Mouse (Mus musculus) leukemia stem cell, adult 10-12 weeks (primary cell): ENCODE results near the gene Xlr4a. TPM values are rescaled to one million over a fixed set of nuclear protein-coding genes. Genes with fewer than 3 reads are reported as not detected.

Experiments
- polyA plus RNA-seq: library from polyadenylated mRNA; stranded (reverse); fragments of >175 nt; gene quantifications from 2 replicates; pipeline ENCODE4 v1.2.3, GENCODE M21; 2012; ENCODE audit warnings: low replicate concordance

Gene Xlr4a
- polyA plus RNA-seq = 0.15 TPM in 1 of 2 replicates, not detected in the other

GRCm38 (mm10) chrX:73082267-73083055 is at the start of gene Xlr4a:
Gene Xlr4a, minus strand, starts transcription at chrX:73082478.

GRCm38 (mm10) chrX:73116747-73117146 is 34.5 kb upstream of the Xlr4a start, which contains the start of gene Gm14685:
Gene Gm14685, plus strand, starts transcription at chrX:73117047.

GRCm38 (mm10) chrX:73096941-73097508 is 14.7 kb upstream of the Xlr4a start, which contains the start of gene Xlr3a:
Gene Xlr3a, minus strand, starts transcription at chrX:73097095.

GRCm38 (mm10) chrX:73064415-73064793 is 17.9 kb downstream of the Xlr4a start, which contains the start of gene Pnma3:
Gene Pnma3, plus strand, starts transcription at chrX:73064787.

GRCm38 (mm10) chrX:73037003-73037402 is 45.3 kb downstream of the Xlr4a start, which contains the start of gene Pnma5:
Gene Pnma5, minus strand, starts transcription at chrX:73037103.

Other genes starting within 250 kb of the Xlr4a start
- gene Cetn2, start 164.1 kb downstream of the Xlr4a start, polyA plus RNA-seq = 1.4 TPM in 1 of 2 replicates, not detected in the other
- 0.48 and 2.9 TPM in 2 replicates for gene Nsdhl, start 163.9 kb downstream of the Xlr4a start, polyA plus RNA-seq
- gene Zfp185, start 95.1 kb downstream of the Xlr4a start, polyA plus RNA-seq = not detected in 2 replicates
- gene Pnma5, start 45.4 kb downstream of the Xlr4a start, polyA plus RNA-seq = not detected in 2 replicates
- 0.11 TPM in 1 of 2 replicates, not detected in the other for gene Pnma3, start 17.7 kb downstream of the Xlr4a start, polyA plus RNA-seq
- not detected in 2 replicates for gene Xlr3a, start 14.6 kb upstream of the Xlr4a start, polyA plus RNA-seq
- 0.14 TPM in 1 of 2 replicates, not detected in the other for gene Gm14685, start 34.6 kb upstream of the Xlr4a start, polyA plus RNA-seq
- not detected in 2 replicates for gene Xlr5b, start 66.3 kb upstream of the Xlr4a start, polyA plus RNA-seq
- not detected in 2 replicates for gene DXBay18, start 67.0 kb upstream of the Xlr4a start, polyA plus RNA-seq
- gene Spin2d, start 94.5 kb upstream of the Xlr4a start, polyA plus RNA-seq = not detected in 2 replicates
- gene Xlr3b, start 109.7 kb upstream of the Xlr4a start, polyA plus RNA-seq = not detected in 2 replicates
- gene Xlr4b, start 131.9 kb upstream of the Xlr4a start, polyA plus RNA-seq = 0.92 and 1.4 TPM in 2 replicates
- gene F8a, start 145.8 kb upstream of the Xlr4a start, polyA plus RNA-seq = 17.9 and 29.9 TPM in 2 replicates
- 0.73 and 2.7 TPM in 2 replicates for gene Xlr4c, start 160.7 kb upstream of the Xlr4a start, polyA plus RNA-seq
- gene Xlr3c, start 182.9 kb upstream of the Xlr4a start, polyA plus RNA-seq = not detected in 2 replicates
- not detected in 2 replicates for gene Xlr5a, start 210.5 kb upstream of the Xlr4a start, polyA plus RNA-seq
- gene Xlr5c, start 210.5 kb upstream of the Xlr4a start, polyA plus RNA-seq = not detected in 2 replicates